Mouse (Mus musculus): ENCODE data around the gene Cd36. TPM values are rescaled to one million over a fixed set of nuclear protein-coding genes. Genes with fewer than 3 reads are reported as not detected.

Gene Cd36
- polyA plus RNA-seq, 1 experiment from 2014 or later = 19.3 TPM

- H3K27ac ChIP-seq (ENCODE audit: low read depth) = no peak overlapping the region
- no peak overlapping the region for H3K4me3 ChIP-seq (ENCODE audit: low read depth, low read length)
- 84% methylated on average over 2 of the region's 2 CpGs for WGBS
- no peaks in the 10 kb centered on the region for H3K4me1 ChIP-seq (replicated peaks; ENCODE audit: control insufficient read depth, insufficient read depth, low read length)
- H3K36me3 ChIP-seq (ENCODE audit: control insufficient read depth, insufficient read depth, low read length) = no peaks in the 10 kb centered on the region
- ATAC-seq (replicated peaks; ENCODE audit: low FRiP score, low TSS enrichment, low read depth) = no peak
- no peak overlapping the region for H3K4me2 ChIP-seq (ENCODE audit: low read length)
- no peak for DNase-seq (ENCODE audit: low spot score)
- no peaks in the 10 kb centered on the region for H3K27me3 ChIP-seq (replicated peaks; ENCODE audit: control insufficient read depth, insufficient read depth, low read length)
- no peaks in the 10 kb centered on the region for H3K9me3 ChIP-seq (ENCODE audit: control insufficient read depth, low read length)
- H3K9ac ChIP-seq (ENCODE audit: low read length) = no peak overlapping the region
These were observed 38.0 kb downstream of the Cd36 start for GRCm38 (mm10) chr5:17850582-17850981.

DNA sequence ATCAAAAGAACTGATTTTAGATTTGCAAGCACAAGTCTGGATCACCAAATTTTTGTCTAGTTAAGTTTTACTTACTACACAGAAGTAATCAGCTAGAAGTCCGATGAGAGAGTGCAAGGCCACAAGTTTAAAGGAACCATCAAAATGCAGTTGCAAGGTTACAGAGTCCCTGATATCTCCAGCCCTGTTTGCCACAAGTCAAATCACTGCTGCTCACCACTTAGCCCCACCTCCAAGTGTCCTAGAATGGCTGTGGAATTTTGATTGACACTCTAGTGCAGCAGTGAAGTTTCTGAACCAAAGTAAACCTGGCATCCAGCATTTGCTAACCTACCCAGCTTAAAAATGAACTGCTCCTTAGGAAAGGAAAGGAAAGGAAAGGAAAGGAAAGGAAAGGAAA lies 39.0 kb downstream of the Cd36 start:
- no peak overlapping the region for H3K4me3 ChIP-seq (ENCODE audit: low read depth, low read length)
- H3K36me3 ChIP-seq (ENCODE audit: control insufficient read depth, insufficient read depth, low read length) = no peaks in the 10 kb centered on the region
- no peaks in the 10 kb centered on the region for H3K9me3 ChIP-seq (ENCODE audit: control insufficient read depth, low read length)
- H3K4me1 ChIP-seq (replicated peaks; ENCODE audit: control insufficient read depth, insufficient read depth, low read length) = no peaks in the 10 kb centered on the region
- no peaks in the 10 kb centered on the region for H3K27me3 ChIP-seq (replicated peaks; ENCODE audit: control insufficient read depth, insufficient read depth, low read length)
- no peak for ATAC-seq (replicated peaks; ENCODE audit: low FRiP score, low TSS enrichment, low read depth)
- 74% methylated on average over 1 of the region's 1 CpGs for WGBS
- H3K9ac ChIP-seq (ENCODE audit: low read length) = no peak overlapping the region
- DNase-seq (ENCODE audit: low spot score) = no peak
- no peak overlapping the region for H3K4me2 ChIP-seq (ENCODE audit: low read length)
- H3K27ac ChIP-seq (ENCODE audit: low read depth) = no peak overlapping the region

GRCm38 (mm10) chr5:17848733-17849132 lies 39.9 kb downstream of the Cd36 start:
- no peak overlapping the region for H3K4me2 ChIP-seq (ENCODE audit: low read length)
- no peaks in the 10 kb centered on the region for H3K36me3 ChIP-seq (ENCODE audit: control insufficient read depth, insufficient read depth, low read length)
- H3K27ac ChIP-seq (ENCODE audit: low read depth) = no peak overlapping the region
- no peaks in the 10 kb centered on the region for H3K4me1 ChIP-seq (replicated peaks; ENCODE audit: control insufficient read depth, insufficient read depth, low read length)
- H3K9me3 ChIP-seq (ENCODE audit: control insufficient read depth, low read length) = no peaks in the 10 kb centered on the region
- H3K9ac ChIP-seq (ENCODE audit: low read length) = no peak overlapping the region
- ATAC-seq (replicated peaks; ENCODE audit: low FRiP score, low TSS enrichment, low read depth) (no peak), DNase-seq (ENCODE audit: low spot score) (no peak)
- H3K4me3 ChIP-seq (ENCODE audit: low read depth, low read length) = no peak overlapping the region
- 84% methylated on average over 2 of the region's 2 CpGs for WGBS
- no peaks in the 10 kb centered on the region for H3K27me3 ChIP-seq (replicated peaks; ENCODE audit: control insufficient read depth, insufficient read depth, low read length)

GRCm38 (mm10) chr5:17848267-17848666 lies 40.3 kb downstream of the Cd36 start:
- DNase-seq (ENCODE audit: low spot score) (no peak), ATAC-seq (replicated peaks; ENCODE audit: low FRiP score, low TSS enrichment, low read depth) (no peak)
- Histone ChIP-seq H3K36me3 (ENCODE audit: control insufficient read depth, insufficient read depth, low read length) (no peaks in the 10 kb centered on the region), H3K4me1 (replicated peaks; ENCODE audit: control insufficient read depth, insufficient read depth, low read length) (no peaks in the 10 kb centered on the region), H3K27ac (ENCODE audit: low read depth) (no peak overlapping the region), H3K4me2 (ENCODE audit: low read length) (no peak overlapping the region), H3K27me3 (replicated peaks; ENCODE audit: control insufficient read depth, insufficient read depth, low read length) (no peaks in the 10 kb centered on the region), H3K9ac (ENCODE audit: low read length) (no peak overlapping the region), H3K9me3 (ENCODE audit: control insufficient read depth, low read length) (no peaks in the 10 kb centered on the region), H3K4me3 (ENCODE audit: low read depth, low read length) (no peak overlapping the region)
- WGBS = 92% methylated on average over 1 of the region's 1 CpGs

GRCm38 (mm10) chr5:17843921-17844320 lies 44.7 kb downstream of the Cd36 start:
- H3K4me1 ChIP-seq (replicated peaks; ENCODE audit: control insufficient read depth, insufficient read depth, low read length) = no peaks in the 10 kb centered on the region
- H3K27me3 ChIP-seq (replicated peaks; ENCODE audit: control insufficient read depth, insufficient read depth, low read length) = no peaks in the 10 kb centered on the region
- WGBS = 76% methylated on average over 3 of the region's 3 CpGs
- H3K9me3 ChIP-seq (ENCODE audit: control insufficient read depth, low read length) = no peaks in the 10 kb centered on the region
- H3K4me3 ChIP-seq (ENCODE audit: low read depth, low read length) = no peak overlapping the region
- no peak overlapping the region for H3K9ac ChIP-seq (ENCODE audit: low read length)
- no peak overlapping the region for H3K27ac ChIP-seq (ENCODE audit: low read depth)
- H3K36me3 ChIP-seq (ENCODE audit: control insufficient read depth, insufficient read depth, low read length) = no peaks in the 10 kb centered on the region
- ATAC-seq (replicated peaks; ENCODE audit: low FRiP score, low TSS enrichment, low read depth) (no peak), DNase-seq (ENCODE audit: low spot score) (no peak)
- H3K4me2 ChIP-seq (ENCODE audit: low read length) = no peak overlapping the region

DNA sequence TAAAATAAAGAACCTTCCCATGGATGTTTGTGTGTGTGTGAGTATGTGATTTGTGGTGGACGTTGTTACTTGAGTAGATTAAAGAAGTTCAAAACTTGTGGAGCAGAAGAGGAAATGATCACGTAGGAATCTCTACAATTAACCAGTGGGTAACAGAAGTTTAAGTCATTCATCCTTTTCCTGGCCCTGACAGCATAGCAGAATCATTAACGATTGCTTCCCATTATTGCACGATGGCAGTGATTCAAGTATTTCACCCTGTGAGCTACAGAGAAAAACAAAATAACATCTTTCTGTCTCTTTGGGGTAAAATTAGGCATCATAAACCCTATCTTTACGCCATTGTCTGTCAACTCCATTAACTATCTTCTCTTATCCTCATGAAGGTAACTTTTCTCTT lies 45.3 kb downstream of the Cd36 start:
- Histone ChIP-seq H3K4me2 (ENCODE audit: low read length) (no peak overlapping the region), H3K27ac (ENCODE audit: low read depth) (no peak overlapping the region), H3K9ac (ENCODE audit: low read length) (no peak overlapping the region), H3K36me3 (ENCODE audit: control insufficient read depth, insufficient read depth, low read length) (no peaks in the 10 kb centered on the region), H3K9me3 (ENCODE audit: control insufficient read depth, low read length) (no peaks in the 10 kb centered on the region), H3K4me3 (ENCODE audit: low read depth, low read length) (no peak overlapping the region), H3K4me1 (replicated peaks; ENCODE audit: control insufficient read depth, insufficient read depth, low read length) (no peaks in the 10 kb centered on the region), H3K27me3 (replicated peaks; ENCODE audit: control insufficient read depth, insufficient read depth, low read length) (no peaks in the 10 kb centered on the region)
- ATAC-seq (replicated peaks; ENCODE audit: low FRiP score, low TSS enrichment, low read depth) (no peak), DNase-seq (ENCODE audit: low spot score) (no peak)
- 72% methylated on average over 5 of the region's 5 CpGs for WGBS

- H3K27ac ChIP-seq (ENCODE audit: low read depth) = no peak overlapping the region
- no peaks in the 10 kb centered on the region for H3K36me3 ChIP-seq (ENCODE audit: control insufficient read depth, insufficient read depth, low read length)
- DNase-seq (ENCODE audit: low spot score) (no peak), ATAC-seq (replicated peaks; ENCODE audit: low FRiP score, low TSS enrichment, low read depth) (no peak)
- H3K27me3 ChIP-seq (replicated peaks; ENCODE audit: control insufficient read depth, insufficient read depth, low read length) = no peaks in the 10 kb centered on the region
- 89% methylated on average over 7 of the region's 7 CpGs for WGBS
- H3K9me3 ChIP-seq (ENCODE audit: control insufficient read depth, low read length) = no peaks in the 10 kb centered on the region
- H3K4me2 ChIP-seq (ENCODE audit: low read length) = no peak overlapping the region
- no peak overlapping the region for H3K9ac ChIP-seq (ENCODE audit: low read length)
- no peak overlapping the region for H3K4me3 ChIP-seq (ENCODE audit: low read depth, low read length)
- no peaks in the 10 kb centered on the region for H3K4me1 ChIP-seq (replicated peaks; ENCODE audit: control insufficient read depth, insufficient read depth, low read length)
These were observed 46.4 kb downstream of the Cd36 start for GRCm38 (mm10) chr5:17842111-17842729.

DNA sequence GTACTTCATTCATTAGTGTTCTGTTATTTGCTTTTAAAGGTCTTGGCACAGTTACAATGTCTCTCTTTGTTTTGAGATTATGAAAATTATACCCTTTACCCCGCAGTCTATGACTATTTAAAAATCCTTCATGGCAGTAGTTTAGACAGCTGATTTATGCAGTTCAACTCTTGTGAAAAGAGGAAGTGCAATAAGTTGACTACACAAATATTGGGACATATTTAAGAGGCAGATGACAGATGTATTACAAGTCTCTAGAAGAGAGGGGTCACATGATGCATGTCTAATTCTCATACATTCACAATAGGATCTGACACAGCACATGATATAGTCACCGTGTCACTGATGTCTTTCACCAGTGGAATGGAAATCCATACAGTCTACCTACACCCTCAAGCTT lies 49.1 kb downstream of the Cd36 start:
- no peak overlapping the region for H3K4me3 ChIP-seq (ENCODE audit: low read depth, low read length)
- no peaks in the 10 kb centered on the region for H3K36me3 ChIP-seq (ENCODE audit: control insufficient read depth, insufficient read depth, low read length)
- no peak overlapping the region for H3K4me2 ChIP-seq (ENCODE audit: low read length)
- no peaks in the 10 kb centered on the region for H3K27me3 ChIP-seq (replicated peaks; ENCODE audit: control insufficient read depth, insufficient read depth, low read length)
- 75% methylated on average over 2 of the region's 2 CpGs for WGBS
- ATAC-seq (replicated peaks; ENCODE audit: low FRiP score, low TSS enrichment, low read depth) (no peak), DNase-seq (ENCODE audit: low spot score) (no peak)
- H3K27ac ChIP-seq (ENCODE audit: low read depth) = no peak overlapping the region
- H3K9me3 ChIP-seq (ENCODE audit: control insufficient read depth, low read length) = no peaks in the 10 kb centered on the region
- H3K4me1 ChIP-seq (replicated peaks; ENCODE audit: control insufficient read depth, insufficient read depth, low read length) = no peaks in the 10 kb centered on the region
- no peak overlapping the region for H3K9ac ChIP-seq (ENCODE audit: low read length)

DNA sequence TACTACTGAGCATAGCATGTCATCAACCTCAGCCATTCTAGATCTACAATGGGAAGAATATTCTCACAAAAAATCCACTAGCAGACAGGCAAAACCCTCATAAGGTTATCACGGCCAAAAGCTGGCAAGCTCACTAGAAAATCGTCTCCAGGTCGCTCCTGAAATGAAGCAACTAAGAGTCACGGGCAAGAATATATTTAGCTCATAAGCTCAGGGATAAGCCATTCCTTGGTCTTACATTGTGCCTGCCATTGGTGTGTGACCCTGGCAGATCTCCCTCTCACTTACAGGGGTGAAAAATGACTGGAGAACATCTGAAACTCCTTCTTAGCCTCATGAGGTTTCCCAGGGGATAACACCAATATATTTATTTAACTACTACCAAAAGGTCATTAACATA lies 52.2 kb downstream of the Cd36 start:
- Histone ChIP-seq H3K4me2 (ENCODE audit: low read length) (no peak overlapping the region), H3K9me3 (ENCODE audit: control insufficient read depth, low read length) (no peaks in the 10 kb centered on the region), H3K4me3 (ENCODE audit: low read depth, low read length) (no peak overlapping the region), H3K4me1 (replicated peaks; ENCODE audit: control insufficient read depth, insufficient read depth, low read length) (no peaks in the 10 kb centered on the region), H3K27me3 (replicated peaks; ENCODE audit: control insufficient read depth, insufficient read depth, low read length) (no peaks in the 10 kb centered on the region), H3K27ac (ENCODE audit: low read depth) (no peak overlapping the region), H3K9ac (ENCODE audit: low read length) (no peak overlapping the region), H3K36me3 (ENCODE audit: control insufficient read depth, insufficient read depth, low read length) (no peaks in the 10 kb centered on the region)
- ATAC-seq (replicated peaks; ENCODE audit: low FRiP score, low TSS enrichment, low read depth) (no peak), DNase-seq (ENCODE audit: low spot score) (no peak)
- 88% methylated on average over 4 of the region's 4 CpGs for WGBS

All from intestine, embryonic 14.5 days (tissue).